Mouse (Mus musculus) telencephalon, adult 2 months (tissue): Measurements from ENCODE around the gene Olfr1047.
"Not testable (repeated sequence)": the region's sequence is repeated elsewhere in the genome, so short reads cannot be mapped to it uniquely, and the experiment has no call there.

Source experiments
- DNase-seq: peaks from one replicate; pipeline ENCODE4 v3.0.0-alpha.2; 2011; ENCODE audit warnings: low read depth, low spot score

Gene Olfr1047

GRCm38 (mm10) chr2:86231301-86231700 lies at the start of gene Olfr1047:
Olfr1047 (minus strand) TSS chr2:86231401.
- DNase-seq, result no peak

GRCm38 (mm10) chr2:86278988-86279387 lies 47.8 kb upstream of the Olfr1047 start, which contains the start of gene Olfr1051:
Olfr1051 (minus strand) TSS chr2:86279088.
- DNase-seq, result not testable (repeated sequence)

- not testable (repeated sequence) for DNase-seq
Observed at GRCm38 (mm10) chr2:86258228-86258627, 27.0 kb upstream of the Olfr1047 start, which contains the start of gene Olfr1049. Olfr1049 (minus strand) TSS chr2:86258328.

- no peak for DNase-seq
Observed at GRCm38 (mm10) chr2:86240189-86240588, 9.0 kb upstream of the Olfr1047 start, which contains the start of gene Olfr1048. Olfr1048 (minus strand) TSS chr2:86240289.

- no peak for DNase-seq
Observed at GRCm38 (mm10) chr2:86219214-86219613, 12.0 kb downstream of the Olfr1047 start, which contains the start of gene Olfr1046. Olfr1046 (minus strand) TSS chr2:86219314.

GRCm38 (mm10) chr2:86202909-86203308 lies 28.3 kb downstream of the Olfr1047 start, which contains the start of gene Olfr1045:
Olfr1045 (minus strand) TSS chr2:86203009.
- DNase-seq, result no peak

GRCm38 (mm10) chr2:86195863-86196262 lies 35.3 kb downstream of the Olfr1047 start:
- DNase-seq, result no peak

GRCm38 (mm10) chr2:86185583-86185982 lies 45.6 kb downstream of the Olfr1047 start, which contains the start of gene Olfr52:
Olfr52 (minus strand) TSS chr2:86185683.
- DNase-seq, result no peak

- DNase-seq, result no peak
Observed at GRCm38 (mm10) chr2:86179950-86180349, 51.3 kb downstream of the Olfr1047 start.

- no peak for DNase-seq
Observed at GRCm38 (mm10) chr2:86177720-86178119, 53.5 kb downstream of the Olfr1047 start, which contains the start of gene Olfr1044. Olfr1044 (minus strand) TSS chr2:86177820.
